Comparison of ENCODE assay signal across 9 mouse cellular contexts in the genomic region with DNA sequence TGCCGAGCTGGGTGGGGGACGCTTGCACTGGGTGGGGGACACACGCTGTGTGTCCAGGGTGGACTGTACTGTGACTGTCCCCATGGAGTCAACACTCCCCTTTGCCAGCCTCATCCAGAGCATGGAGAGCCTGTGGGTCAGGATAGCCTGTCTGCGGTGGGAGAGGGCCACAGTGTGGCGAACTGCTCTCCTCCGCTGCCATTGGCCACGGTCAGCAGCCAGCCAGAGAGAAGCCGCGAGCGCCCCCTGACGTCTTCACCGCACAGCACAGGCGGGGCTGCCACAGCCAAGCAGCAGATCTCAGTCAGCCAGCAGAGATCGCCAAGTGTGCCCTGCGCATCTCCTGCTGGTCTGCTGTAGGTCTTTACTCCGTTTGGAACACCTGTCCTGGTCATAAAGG. TPM values are rescaled to one million over a fixed set of nuclear protein-coding genes. Genes with fewer than 3 reads are reported as not detected.
DNase-seq lines count a peak whose midpoint lies in the region; TF ChIP-seq lines count a peak whose summit lies in the region.
"Had no signal": no experiment of that assay in that cellular context is flagged by ENCODE, and none has a peak within 500 bp of the region (broad histone marks: within the 10 kb centered on the region; RNA-seq: fewer than 3 reads in every experiment).

No protein-coding gene starts in this region.

- DNase-seq in cerebellum, adult 8-10 months: peak; percentile 96
- DNase-seq in forelimb bud, embryonic 11.5 days (ENCODE audit: low read depth, low spot score): peak; percentile 78
- DNase-seq in heart, postnatal 4 days: peak; percentile 97
- peak; percentile 86 to 94 for DNase-seq in layer of hippocampus, adult 2 months (ENCODE audit: low spot score in 2 of 2)
- DNase-seq in lung, adult 18-20 months: peak; percentile 83 to 89
- peak; percentile 82 for DNase-seq in testis, postnatal 14 days (ENCODE audit: low spot score)

- no peak for TF ChIP-seq POLR2A in ES-Bruce4 (IDR thresholded peaks at IDR 0.05; ENCODE audit: insufficient read depth, low read length)
- TF ChIP-seq POLR2A in olfactory bulb, adult 2 months (IDR thresholded peaks at IDR 0.05; ENCODE audit: insufficient read depth, low read depth, low read length): no peak

- TF ChIP-seq CTCF in ES-Bruce4 (IDR thresholded peaks at IDR 0.05; ENCODE audit: low read depth, low read length): peak; percentile 94
- TF ChIP-seq CTCF in layer of hippocampus, adult 2 months (conservative IDR thresholded peaks at IDR 0.05): peak; percentile 96
- peak; percentile 82 for TF ChIP-seq CTCF in olfactory bulb, adult 2 months (IDR thresholded peaks at IDR 0.05; ENCODE audit: insufficient read depth, low read depth, low read length)

- H3K36me3 ChIP-seq in ES-Bruce4 (ENCODE audit: control insufficient read depth, insufficient read depth, low read length, poor library complexity, severe bottlenecking): no peaks in the 10 kb centered on the region

- no peaks in the 10 kb centered on the region for H3K4me1 ChIP-seq in ES-Bruce4 (ENCODE audit: control insufficient read depth, insufficient read depth, low read length)
- peaks cover 14% of the 10 kb centered on the region for H3K4me1 ChIP-seq in olfactory bulb, adult 2 months (ENCODE audit: control insufficient read depth, insufficient read depth, low read length)

- TF ChIP-seq EP300 in ES-Bruce4 (IDR thresholded peaks at IDR 0.05; ENCODE audit: insufficient read depth, low read depth, low read length): peak; percentile 52; the same call in 1 of the 2 replicates

- H3K9ac ChIP-seq in ES-Bruce4 (ENCODE audit: low read depth, poor library complexity, severe bottlenecking): no peak overlapping the region

- H3K9me3 ChIP-seq in ES-Bruce4 (replicated peaks; ENCODE audit: control insufficient read depth, insufficient read depth, low read length, poor library complexity, severe bottlenecking): no peaks in the 10 kb centered on the region

- H3K4me3 ChIP-seq in ES-Bruce4 (ENCODE audit: low read depth, low read length): no peak overlapping the region
- peak overlapping the region; percentile 38 for H3K4me3 ChIP-seq in layer of hippocampus, adult 2 months
- peak overlapping the region; percentile 14; the same call in 1 of the 2 replicates for H3K4me3 ChIP-seq in olfactory bulb, adult 2 months (ENCODE audit: insufficient read depth, low read depth, low read length)
- H3K4me3 ChIP-seq: erythroblast, embryonic 14.5 days had no signal

- no peaks in the 10 kb centered on the region for H3K27me3 ChIP-seq in ES-Bruce4 (ENCODE audit: control insufficient read depth, insufficient read depth, low read length, poor library complexity, severe bottlenecking)

- WGBS in olfactory bulb, adult 2 months: 7% methylated on average over 16 of the region's 16 CpGs

- H3K27ac ChIP-seq in ES-Bruce4 (ENCODE audit: insufficient read depth, low read length): no peak overlapping the region
- peak overlapping the region; percentile 65; the same call in 1 of the 2 replicates for H3K27ac ChIP-seq in layer of hippocampus, adult 2 months
- H3K27ac ChIP-seq in olfactory bulb, adult 2 months (ENCODE audit: insufficient read depth, low read depth, low read length): no peak overlapping the region

RNA-seq across cellular contexts. Expression of gene Mab21l3, which starts 42.6 kb away (rescaled TPM):
- polyA plus RNA-seq in ES-Bruce4 (2011; ENCODE audit: insufficient read depth, insufficient read length, low read depth, missing spikeins): 3.4 and 3.8 TPM in 2 replicates
- total RNA-seq in heart, postnatal 4 days (2021): under 1 TPM; 0.25 to 0.26 TPM
- total RNA-seq in layer of hippocampus, adult 2 months (2021): under 1 TPM in 1 of 2 experiments, not detected in 1; 0.22 TPM
- polyA plus RNA-seq in olfactory bulb, adult 2 months (2012; ENCODE audit: insufficient read depth, insufficient read length, low replicate concordance, missing spikeins): not detected in 2 replicates
- polyA plus RNA-seq: erythroblast, embryonic 14.5 days had no signal
